Mouse (Mus musculus) liver, adult 2 months (tissue): ENCODE measurements around the gene Psmd5. TPM values are rescaled to one million over a fixed set of nuclear protein-coding genes. Genes with fewer than 3 reads are reported as not detected.
A peak's percentile ranks its signal among the peaks of the same experiment; 100 is the strongest.

Source experiments
- DNase-seq: peaks from one replicate; pipeline ENCODE4 v3.0.0-alpha.2; 2011; ENCODE audit warnings: low read depth, low spot score; ENCODE audit errors: extremely low read depth
- H3K27ac ChIP-seq: fragments of 200-500 bp; replicated peaks from 2 replicates; pipeline ENCODE4 v1.5.1; 2012; ENCODE audit warnings: low read depth, mild to moderate bottlenecking, control low read depth, inconsistent platforms, low read length; ENCODE audit not compliant: insufficient read depth
- H3K27me3 ChIP-seq: fragments of 200-500 bp; 2 replicates; pipeline ENCODE4 v1.6.1; 2012; ENCODE audit warnings: mild to moderate bottlenecking, moderate library complexity, low read length, inconsistent platforms; ENCODE audit not compliant: control insufficient read depth, insufficient read depth
- H3K36me3 ChIP-seq: fragments of 200-500 bp; 2 replicates; pipeline ENCODE4 v1.6.1; 2012; ENCODE audit warnings: low read length, inconsistent platforms; ENCODE audit not compliant: control insufficient read depth, insufficient read depth
- H3K4me1 ChIP-seq: fragments of 200-500 bp; 2 replicates; pipeline ENCODE4 v1.6.1; 2011; ENCODE audit warnings: low read length; ENCODE audit not compliant: control insufficient read depth, insufficient read depth
- H3K4me3 ChIP-seq: fragments of 200-500 bp; 2 replicates; pipeline ENCODE4 v1.5.1; 2011; ENCODE audit warnings: low read depth, mild to moderate bottlenecking, control low read depth, low read length, moderate library complexity; ENCODE audit not compliant: insufficient read depth
- H3K79me2 ChIP-seq: fragments of 200-500 bp; 2 replicates; pipeline ENCODE4 v1.6.1; 2012; ENCODE audit warnings: inconsistent platforms, mild to moderate bottlenecking, low read length, moderate library complexity; ENCODE audit not compliant: control insufficient read depth, insufficient read depth
- H3K9ac ChIP-seq: fragments of 200-500 bp; 2 replicates; pipeline ENCODE4 v1.6.1; 2012; ENCODE audit warnings: low read depth, mild to moderate bottlenecking, control low read depth, inconsistent platforms, low read length
- CTCF ChIP-seq: fragments of 200-500 bp; IDR thresholded peaks from 2 replicates; pipeline ENCODE4 v1.5.1; 2011; ENCODE audit warnings: low read depth, low read length, control low read depth
- POLR2A ChIP-seq: fragments of 200-500 bp; IDR thresholded peaks from 2 replicates; pipeline ENCODE4 v1.6.1; 2011; ENCODE audit warnings: low read length, control low read depth; ENCODE audit not compliant: insufficient read depth; ENCODE audit errors: extremely low read depth
- WGBS: fragments of 180-500 bp; shearing (Covaris S2); methylation state at CpG from one replicate; pipeline ENCODE4 v1.1.7; 2018; 5-methylcytosine and 5-hydroxymethylcytosine counted together
- polyA plus RNA-seq: library from polyadenylated mRNA; depleted of rRNA; stranded (reverse); fragments of >200 nt; gene quantifications from 2 replicates; pipeline ENCODE4 v1.2.3, GENCODE M21; 2012
- total RNA-seq: library from RNA; depleted of rRNA; stranded (reverse); fragments of >200 nt; gene quantifications from 2 replicates; pipeline ENCODE4 v1.2.3, GENCODE M21; 2014

Gene Psmd5
- total and polyA plus RNA-seq, 2 experiments, result 18.1 to 31.1 TPM

GRCm38 (mm10) chr2:34906426-34906825 lies 31.7 kb upstream of the Psmd5 start:
- TF ChIP-seq CTCF (no peak), POLR2A (no peak)
- H3K4me3 ChIP-seq, result no peak overlapping the region
- H3K9ac ChIP-seq, result no peak overlapping the region
- no peaks in the 10 kb centered on the region for H3K79me2 ChIP-seq
- H3K27me3 ChIP-seq, result no peaks in the 10 kb centered on the region
- no peak overlapping the region for H3K27ac ChIP-seq
- no peaks in the 10 kb centered on the region for H3K36me3 ChIP-seq
- peaks cover 10% of the 10 kb centered on the region; the same call in 1 of the 2 replicates for H3K4me1 ChIP-seq
- WGBS, result 90% methylated on average over 6 of the region's 6 CpGs
- no peak for DNase-seq

- 0 out of 2 replicates have a peak overlapping the region, but pooled peaks have one; percentile 3 for H3K27ac ChIP-seq
- peak; percentile 99 for DNase-seq
- TF ChIP-seq CTCF (no peak), POLR2A (peak; percentile 61; the same call in 1 of the 2 replicates)
- peak overlapping the region; percentile 48 for H3K9ac ChIP-seq
- H3K27me3 ChIP-seq, result no peaks in the 10 kb centered on the region
- H3K79me2 ChIP-seq, result no peaks in the 10 kb centered on the region
- peaks cover 10% of the 10 kb centered on the region; the same call in 1 of the 2 replicates for H3K4me1 ChIP-seq
- H3K36me3 ChIP-seq, result no peaks in the 10 kb centered on the region
- WGBS, result 2% methylated on average over 34 of the region's 34 CpGs
- peak overlapping the region; percentile 33 for H3K4me3 ChIP-seq
These were observed 30.2 kb upstream of the Psmd5 start for GRCm38 (mm10) chr2:34904849-34905542.

GRCm38 (mm10) chr2:34903652-34904405 lies 29.1 kb upstream of the Psmd5 start:
- no peak overlapping the region for H3K9ac ChIP-seq
- 76% methylated on average over 4 of the region's 4 CpGs for WGBS
- H3K27me3 ChIP-seq, result no peaks in the 10 kb centered on the region
- no peaks in the 10 kb centered on the region for H3K79me2 ChIP-seq
- no peak for DNase-seq
- H3K4me3 ChIP-seq, result no peak overlapping the region
- no peaks in the 10 kb centered on the region for H3K36me3 ChIP-seq
- peak overlapping the region; percentile 59 for H3K27ac ChIP-seq
- no peak for TF ChIP-seq POLR2A
- TF ChIP-seq CTCF, result no peak
- H3K4me1 ChIP-seq, result peaks cover 10% of the 10 kb centered on the region; the same call in 1 of the 2 replicates

- TF ChIP-seq POLR2A, result no peak
- Histone ChIP-seq H3K4me1 (peaks cover 10% of the 10 kb centered on the region; the same call in 1 of the 2 replicates), H3K4me3 (no peak overlapping the region), H3K27me3 (no peaks in the 10 kb centered on the region), H3K9ac (peak overlapping the region; percentile 4; the same call in 1 of the 2 replicates), H3K79me2 (no peaks in the 10 kb centered on the region), H3K27ac (peak overlapping the region; percentile 67), H3K36me3 (no peaks in the 10 kb centered on the region)
- DNase-seq, result peak; percentile 82
- 57% methylated on average over 7 of the region's 7 CpGs for WGBS
These were observed 28.4 kb upstream of the Psmd5 start for GRCm38 (mm10) chr2:34903191-34903590.

- Histone ChIP-seq H3K36me3 (no peaks in the 10 kb centered on the region), H3K9ac (peak overlapping the region; percentile 4; the same call in 1 of the 2 replicates), H3K27ac (peak overlapping the region; percentile 67), H3K4me3 (no peak overlapping the region), H3K4me1 (peaks cover 10% of the 10 kb centered on the region; the same call in 1 of the 2 replicates), H3K27me3 (no peaks in the 10 kb centered on the region), H3K79me2 (no peaks in the 10 kb centered on the region)
- 42% methylated on average over 6 of the region's 6 CpGs for WGBS
- peak; percentile 52 for DNase-seq
- TF ChIP-seq POLR2A, result no peak
- TF ChIP-seq CTCF, result no peak
These were observed 28.0 kb upstream of the Psmd5 start for GRCm38 (mm10) chr2:34902731-34903130.

GRCm38 (mm10) chr2:34901726-34902125 lies 27.0 kb upstream of the Psmd5 start:
- no peaks in the 10 kb centered on the region for H3K36me3 ChIP-seq
- H3K27ac ChIP-seq, result no peak overlapping the region
- 90% methylated on average over 4 of the region's 4 CpGs for WGBS
- no peak overlapping the region for H3K4me3 ChIP-seq
- no peak overlapping the region for H3K9ac ChIP-seq
- no peak for DNase-seq
- TF ChIP-seq CTCF, result 0 out of 2 replicates have a peak, but pooled peaks have one; percentile 1
- TF ChIP-seq POLR2A, result no peak
- H3K4me1 ChIP-seq, result peaks cover 12% of the 10 kb centered on the region; the same call in 1 of the 2 replicates
- no peaks in the 10 kb centered on the region for H3K79me2 ChIP-seq
- no peaks in the 10 kb centered on the region for H3K27me3 ChIP-seq
